Mouse (Mus musculus) hindbrain, embryonic 16.5 days (tissue): ENCODE results near the gene Bhlha15. TPM values are rescaled to one million over a fixed set of nuclear protein-coding genes. Genes with fewer than 3 reads are reported as not detected.

Experiments
- ATAC-seq: fragments of 200-750 bp; cut with Nextera tagmentation; 2 replicates; pipeline ENCODE4 v1.8.0; 2017; ENCODE audit warnings: moderate TSS enrichment, moderate library complexity
- H3K27ac ChIP-seq: fragments of 300-500 bp; sonication (generic); 2 replicates; pipeline ENCODE4 v1.5.1; 2014; ENCODE audit warnings: low read depth, mild to moderate bottlenecking, control low read depth, low read length, moderate library complexity
- H3K27me3 ChIP-seq: fragments of 300-500 bp; sonication (generic); replicated peaks from 2 replicates; pipeline ENCODE4 v1.6.1; 2014; ENCODE audit warnings: low read length; ENCODE audit not compliant: control insufficient read depth, insufficient read depth
- H3K36me3 ChIP-seq: fragments of 300-500 bp; sonication (generic); 2 replicates; pipeline ENCODE4 v1.6.1; 2014; ENCODE audit warnings: mild to moderate bottlenecking, low read length, moderate library complexity, mixed read lengths; ENCODE audit not compliant: control insufficient read depth, insufficient read depth
- H3K4me1 ChIP-seq: fragments of 300-500 bp; sonication (generic); 2 replicates; pipeline ENCODE4 v1.6.1; 2014; ENCODE audit warnings: low read depth, low read length; ENCODE audit not compliant: control insufficient read depth, insufficient read depth
- H3K4me2 ChIP-seq: fragments of 300-500 bp; sonication (generic); 2 replicates; pipeline ENCODE4 v1.6.1; 2014; ENCODE audit warnings: mild to moderate bottlenecking, low read length, control low read depth, moderate library complexity
- H3K4me3 ChIP-seq: fragments of 300-500 bp; sonication (generic); 2 replicates; pipeline ENCODE4 v1.5.1; 2014; ENCODE audit warnings: mild to moderate bottlenecking, low read length, control low read depth, moderate library complexity
- H3K9ac ChIP-seq: fragments of 300-500 bp; sonication (generic); 2 replicates; pipeline ENCODE4 v1.6.1; 2014; ENCODE audit warnings: low read depth, mild to moderate bottlenecking, control low read depth, low read length, moderate library complexity
- H3K9me3 ChIP-seq: fragments of 300-500 bp; sonication (generic); 2 replicates; pipeline ENCODE4 v1.6.1; 2014; ENCODE audit warnings: mild to moderate bottlenecking, low read length, moderate library complexity; ENCODE audit not compliant: control insufficient read depth
- WGBS: fragments of 180-500 bp; shearing (Covaris S2); extraction: QIAGEN DNeasy Blood & Tissue Kit; methylation state at CpG from one replicate; pipeline ENCODE4 v1.1.7; 2014; 5-methylcytosine and 5-hydroxymethylcytosine counted together
- polyA plus RNA-seq: library from polyadenylated mRNA; unstranded; fragments of >200 nt; fragmentation: Nextera tagmentation; extraction: Ambion mirVana; gene quantifications from 2 replicates; pipeline ENCODE4 v1.2.1, GENCODE M21; 2015

Bhlha15 gene
- polyA plus RNA-seq, 1 experiment from 2014 or later = 0.09 TPM

DNA sequence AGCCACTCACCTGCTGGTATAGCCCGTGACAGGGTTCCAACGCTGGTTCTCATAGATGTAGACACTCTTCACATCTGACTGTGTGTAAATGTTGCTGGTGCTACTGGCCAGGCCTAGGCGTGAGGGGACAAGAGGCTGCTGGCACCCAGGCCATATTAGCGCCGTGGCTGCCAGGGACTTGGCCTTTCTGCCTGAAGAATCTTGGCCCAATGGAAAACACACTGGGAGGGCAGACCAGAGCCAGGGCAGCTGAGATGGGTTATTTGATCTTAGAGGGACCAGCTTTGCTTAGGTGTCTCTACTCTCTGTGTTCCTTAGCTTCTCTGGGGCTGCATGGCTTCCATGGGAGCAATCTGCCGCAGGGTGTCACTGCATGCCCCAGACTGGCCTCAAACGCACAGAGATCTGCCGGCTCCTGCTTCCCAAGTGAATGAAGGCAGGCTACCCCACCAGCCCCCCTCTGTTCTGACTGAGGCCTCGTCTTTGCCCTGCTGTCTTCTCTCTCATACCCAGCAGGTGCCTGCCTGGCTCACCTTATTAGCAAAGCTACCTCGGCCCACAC lies 13.4 kb downstream of the Bhlha15 start:
- WGBS = 91% methylated on average over 10 of the region's 10 CpGs

DNA sequence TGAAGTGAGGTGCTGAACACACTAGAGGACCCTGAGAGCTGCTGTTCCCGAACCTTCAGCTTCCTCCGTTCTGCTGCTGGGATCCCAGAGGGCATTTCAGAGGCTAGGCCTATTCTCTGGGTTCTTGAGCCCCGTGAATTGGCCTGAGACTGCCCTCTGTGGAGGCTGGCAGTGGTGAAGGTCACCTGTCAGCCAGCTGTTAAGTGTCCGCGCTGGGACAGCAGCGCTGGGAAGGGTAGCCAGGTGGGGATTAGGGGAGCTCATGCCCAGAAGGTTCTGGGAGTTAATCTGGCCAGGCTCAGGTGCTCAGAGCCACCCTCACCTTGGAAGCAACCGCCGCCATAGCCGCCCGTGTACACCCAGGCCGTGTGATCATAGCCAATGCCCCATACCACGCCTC lies 14.2 kb downstream of the Bhlha15 start:
- Histone ChIP-seq H3K9me3 (no peaks in the 10 kb centered on the region), H3K36me3 (peaks cover 37% of the 10 kb centered on the region), H3K4me2 (no peak overlapping the region), H3K9ac (no peak overlapping the region), H3K27me3 (no peaks in the 10 kb centered on the region), H3K27ac (no peak overlapping the region), H3K4me1 (no peaks in the 10 kb centered on the region), H3K4me3 (no peak overlapping the region)
- 94% methylated on average over 12 of the region's 12 CpGs for WGBS
- ATAC-seq = no peak

More for the DNA sequence above, 13.4 kb downstream of the Bhlha15 start:
- no peak overlapping the region for H3K27ac ChIP-seq
- no peaks in the 10 kb centered on the region for H3K27me3 ChIP-seq
- H3K4me2 ChIP-seq = no peak overlapping the region
- no peak overlapping the region for H3K4me3 ChIP-seq
- ATAC-seq = no peak
- H3K4me1 ChIP-seq = no peaks in the 10 kb centered on the region
- no peak overlapping the region for H3K9ac ChIP-seq
- peaks cover 37% of the 10 kb centered on the region for H3K36me3 ChIP-seq
- H3K9me3 ChIP-seq = no peaks in the 10 kb centered on the region

DNA sequence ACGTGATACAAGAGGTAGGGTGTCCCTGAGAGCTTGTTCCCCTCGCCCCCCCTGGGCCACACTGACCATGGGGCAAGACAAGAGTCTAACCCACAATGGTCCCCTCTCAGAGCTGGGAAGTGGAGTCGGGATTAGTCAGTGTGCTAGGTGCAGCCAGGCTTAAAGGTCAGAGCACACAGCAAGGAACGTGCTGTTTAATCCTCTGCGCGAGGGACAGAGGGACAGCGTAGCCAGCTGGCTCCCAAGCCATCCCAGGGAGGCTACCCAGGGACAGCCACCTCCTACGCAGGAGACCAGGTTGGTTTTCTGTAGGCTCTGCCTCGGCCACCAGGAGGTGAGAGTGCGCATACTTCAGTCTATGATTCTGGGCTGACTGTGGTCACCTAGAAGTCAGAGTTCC lies 14.8 kb downstream of the Bhlha15 start:
- no peaks in the 10 kb centered on the region for H3K4me1 ChIP-seq
- H3K36me3 ChIP-seq = peaks cover 40% of the 10 kb centered on the region
- no peak overlapping the region for H3K27ac ChIP-seq
- WGBS = 78% methylated on average over 10 of the region's 10 CpGs
- no peak overlapping the region for H3K4me3 ChIP-seq
- H3K4me2 ChIP-seq = no peak overlapping the region
- no peak overlapping the region for H3K9ac ChIP-seq
- H3K27me3 ChIP-seq = no peaks in the 10 kb centered on the region
- H3K9me3 ChIP-seq = no peaks in the 10 kb centered on the region
- no peak for ATAC-seq

DNA sequence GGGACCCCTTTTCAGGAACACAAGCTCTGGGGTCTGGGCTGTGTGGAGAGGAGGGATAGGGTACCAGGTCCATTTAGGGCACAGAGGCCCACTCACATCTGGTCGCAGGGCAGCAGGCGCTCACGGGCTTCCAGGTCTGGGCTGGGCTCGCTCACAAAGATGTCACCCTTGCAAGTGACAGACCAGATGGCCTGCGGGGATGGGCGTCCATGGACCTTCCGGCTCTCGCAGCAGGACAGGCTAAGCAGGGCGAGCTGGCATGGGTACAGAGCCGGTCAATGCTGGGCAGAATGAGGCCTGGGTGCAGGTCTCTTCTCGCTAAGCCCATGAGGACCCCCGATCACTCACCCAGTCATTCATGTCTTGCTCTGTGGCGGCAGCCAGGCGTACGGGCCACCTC lies 16.0 kb downstream of the Bhlha15 start:
- Histone ChIP-seq H3K27me3 (no peaks in the 10 kb centered on the region), H3K36me3 (peaks cover 45% of the 10 kb centered on the region), H3K4me2 (no peak overlapping the region), H3K9ac (no peak overlapping the region; the same call in 1 of the 2 replicates), H3K4me3 (no peak overlapping the region), H3K27ac (no peak overlapping the region), H3K4me1 (no peaks in the 10 kb centered on the region), H3K9me3 (no peaks in the 10 kb centered on the region)
- WGBS = 93% methylated on average over 15 of the region's 15 CpGs
- ATAC-seq = no peak

GRCm38 (mm10) chr5:144207478-144207877 lies 17.4 kb downstream of the Bhlha15 start:
- WGBS = 52% methylated on average over 11 of the region's 11 CpGs
- no peak overlapping the region for H3K4me3 ChIP-seq
- no peak overlapping the region for H3K4me2 ChIP-seq
- no peak overlapping the region for H3K27ac ChIP-seq
- H3K4me1 ChIP-seq = no peaks in the 10 kb centered on the region
- no peaks in the 10 kb centered on the region for H3K9me3 ChIP-seq
- peaks cover 46% of the 10 kb centered on the region for H3K36me3 ChIP-seq
- no peak for ATAC-seq
- no peak overlapping the region for H3K9ac ChIP-seq
- H3K27me3 ChIP-seq = no peaks in the 10 kb centered on the region

- 30% methylated on average over 7 of the region's 7 CpGs for WGBS
- Histone ChIP-seq H3K4me2 (no peak overlapping the region), H3K9ac (no peak overlapping the region), H3K27me3 (no peaks in the 10 kb centered on the region), H3K4me3 (no peak overlapping the region), H3K36me3 (peaks cover 39% of the 10 kb centered on the region), H3K4me1 (no peaks in the 10 kb centered on the region; the same call in 1 of the 2 replicates), H3K27ac (no peak overlapping the region), H3K9me3 (no peaks in the 10 kb centered on the region)
- ATAC-seq = no peak
Observed at GRCm38 (mm10) chr5:144214453-144214852, 24.4 kb downstream of the Bhlha15 start.

GRCm38 (mm10) chr5:144215992-144216391 lies 25.9 kb downstream of the Bhlha15 start:
- no peak for ATAC-seq
- WGBS = 80% methylated on average over 2 of the region's 2 CpGs
- no peaks in the 10 kb centered on the region; the same call in 1 of the 2 replicates for H3K4me1 ChIP-seq
- H3K27ac ChIP-seq = no peak overlapping the region
- no peak overlapping the region for H3K9ac ChIP-seq
- no peaks in the 10 kb centered on the region for H3K9me3 ChIP-seq
- peaks cover 31% of the 10 kb centered on the region for H3K36me3 ChIP-seq
- H3K4me3 ChIP-seq = no peak overlapping the region
- no peaks in the 10 kb centered on the region for H3K27me3 ChIP-seq
- no peak overlapping the region for H3K4me2 ChIP-seq

GRCm38 (mm10) chr5:144218061-144218460 lies 28.0 kb downstream of the Bhlha15 start:
- H3K27ac ChIP-seq = no peak overlapping the region
- H3K4me2 ChIP-seq = no peak overlapping the region
- H3K36me3 ChIP-seq = peaks cover 24% of the 10 kb centered on the region
- H3K27me3 ChIP-seq = no peaks in the 10 kb centered on the region
- H3K9ac ChIP-seq = no peak overlapping the region
- H3K9me3 ChIP-seq = no peaks in the 10 kb centered on the region
- no peak for ATAC-seq
- WGBS = 89% methylated on average over 7 of the region's 7 CpGs
- H3K4me1 ChIP-seq = peaks cover 10% of the 10 kb centered on the region
- H3K4me3 ChIP-seq = no peak overlapping the region

DNA sequence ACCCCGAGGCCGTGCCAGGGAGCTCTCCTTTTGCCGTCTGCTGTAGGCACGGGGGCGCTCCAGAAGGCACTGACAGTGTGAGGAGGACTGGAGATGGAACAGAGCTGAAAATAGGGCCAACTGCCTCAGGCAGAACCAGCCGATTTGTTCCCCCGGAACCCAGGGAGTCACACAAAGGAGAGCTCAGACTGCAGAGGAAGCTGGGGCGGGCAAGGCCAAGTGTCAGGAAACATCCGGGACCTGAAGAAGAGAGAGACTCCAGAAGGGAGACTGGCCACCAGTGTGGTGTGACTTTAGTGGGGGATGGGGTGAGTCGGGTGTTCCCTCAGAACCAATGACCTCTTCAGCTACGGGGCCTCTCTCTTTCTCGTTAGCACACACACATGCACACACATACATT lies 29.2 kb downstream of the Bhlha15 start:
- Histone ChIP-seq H3K4me1 (peaks cover 10% of the 10 kb centered on the region), H3K27ac (no peak overlapping the region), H3K4me2 (no peak overlapping the region), H3K27me3 (no peaks in the 10 kb centered on the region), H3K9ac (no peak overlapping the region), H3K36me3 (peaks cover 14% of the 10 kb centered on the region), H3K9me3 (no peaks in the 10 kb centered on the region), H3K4me3 (no peak overlapping the region)
- WGBS = 70% methylated on average over 12 of the region's 12 CpGs
- ATAC-seq = no peak

- ATAC-seq = no peak
- Histone ChIP-seq H3K4me3 (no peak overlapping the region), H3K4me1 (peaks cover 13% of the 10 kb centered on the region), H3K27me3 (no peaks in the 10 kb centered on the region), H3K9me3 (no peaks in the 10 kb centered on the region), H3K36me3 (peaks cover 7% of the 10 kb centered on the region), H3K4me2 (no peak overlapping the region), H3K9ac (no peak overlapping the region), H3K27ac (no peak overlapping the region)
- WGBS = 81% methylated on average over 5 of the region's 5 CpGs
Observed at GRCm38 (mm10) chr5:144219936-144220335, 29.9 kb downstream of the Bhlha15 start.
